Mouse (Mus musculus) CH12.LX (cell line): Measurements from ENCODE around the gene Nup62. TPM values are rescaled to one million over a fixed set of nuclear protein-coding genes. Genes with fewer than 3 reads are reported as not detected.

ENCODE experiments used
- DNase-seq: peaks from one replicate; pipeline ENCODE4 v3.0.0-alpha.2; 2013; ENCODE audit errors: extremely low read depth
- H3K27ac ChIP-seq: 2 replicates; pipeline ENCODE4 v1.5.1; 2012; ENCODE audit warnings: low read depth, mild to moderate bottlenecking, control low read depth, moderate library complexity; ENCODE audit not compliant: insufficient read depth
- H3K27me3 ChIP-seq: replicated peaks from 2 replicates; pipeline ENCODE3; 2012; ENCODE audit warnings: inconsistent platforms
- H3K36me3 ChIP-seq, 2 experiments: replicated peaks in 1 of 2; 2 replicates each; pipeline versions ENCODE3 to v1.6.1; 2012; ENCODE audit warnings: inconsistent platforms in 1 of 2, low read length in 1 of 2, mild to moderate bottlenecking in 1 of 2, mixed read lengths in 1 of 2, moderate library complexity in 1 of 2; ENCODE audit not compliant: control insufficient read depth in 1 of 2, insufficient read depth in 1 of 2
- H3K4me1 ChIP-seq, 2 experiments: 2 replicates each; pipeline ENCODE4 v1.6.1; 2012; ENCODE audit warnings: inconsistent platforms in 1 of 2, moderate library complexity in 1 of 2; ENCODE audit not compliant: insufficient read depth in 2 of 2, control insufficient read depth in 1 of 2
- H3K4me2 ChIP-seq: 2 replicates; pipeline ENCODE4 v1.6.1; 2012; ENCODE audit warnings: low read depth, mild to moderate bottlenecking, control low read depth; ENCODE audit not compliant: poor library complexity, insufficient read depth, severe bottlenecking
- H3K4me3 ChIP-seq, 3 experiments: fragments of 150-350 bp in 1 of 3; sonication (generic) in 1 of 3; replicated peaks in 1 of 3; 2 replicates each; pipeline versions ENCODE3 to v1.5.1; 2011 to 2012; ENCODE audit warnings: low read depth in 2 of 3, low read length in 2 of 3, mild to moderate bottlenecking in 2 of 3, moderate library complexity in 2 of 3, control low read depth in 1 of 3, improper control_type of control experiment in 1 of 3, inconsistent platforms in 1 of 3, mixed read lengths in 1 of 3; ENCODE audit not compliant: poor library complexity in 1 of 3
- H3K79me2 ChIP-seq: replicated peaks from 2 replicates; pipeline ENCODE4 v1.6.1; 2012; ENCODE audit warnings: mild to moderate bottlenecking, moderate library complexity; ENCODE audit not compliant: control insufficient read depth, poor library complexity, insufficient read depth, severe bottlenecking; ENCODE audit errors: extremely low read depth
- H3K9ac ChIP-seq: 2 replicates; pipeline ENCODE4 v1.6.1; 2012; ENCODE audit warnings: low read depth, mild to moderate bottlenecking, control low read depth, moderate library complexity; ENCODE audit not compliant: insufficient read depth
- H3K9me3 ChIP-seq: replicated peaks from 2 replicates; pipeline ENCODE3; 2012; ENCODE audit warnings: low read length, inconsistent platforms, mixed read lengths
- BHLHE40 ChIP-seq: IDR thresholded peaks from 2 replicates; pipeline ENCODE4 v1.6.1; 2011; ENCODE audit warnings: mild to moderate bottlenecking, low read depth, low read length, improper control_type of control experiment
- CHD1 ChIP-seq: IDR thresholded peaks from 2 replicates; pipeline ENCODE4 v1.6.1; 2012; ENCODE audit warnings: low read depth, low read length, improper control_type of control experiment, inconsistent platforms
- CTCF ChIP-seq, 2 experiments: IDR thresholded peaks in 1 of 2; conservative IDR thresholded peaks in 1 of 2; 2 replicates each; pipeline ENCODE4 v1.5.1; 2011 to 2012; ENCODE audit warnings: low read depth in 2 of 2, low read length in 2 of 2, improper control_type of control experiment in 1 of 2, inconsistent platforms in 1 of 2, mild to moderate bottlenecking in 1 of 2, moderate library complexity in 1 of 2
- E2F4 ChIP-seq: IDR thresholded peaks from 2 replicates; pipeline ENCODE4 v1.6.1; 2011; ENCODE audit warnings: low read depth, low read length, improper control_type of control experiment; ENCODE audit not compliant: insufficient replicate concordance
- ELF1 ChIP-seq: IDR thresholded peaks from 2 replicates; pipeline ENCODE4 v1.6.1; 2014; ENCODE audit warnings: low read depth, mild to moderate bottlenecking, inconsistent platforms, low read length, improper control_type of control experiment
- EP300 ChIP-seq: IDR thresholded peaks from 2 replicates; pipeline ENCODE4 v1.6.1; 2011; ENCODE audit warnings: low read length, improper control_type of control experiment
- ETS1 ChIP-seq: conservative IDR thresholded peaks from 2 replicates; pipeline ENCODE4 v1.6.1; 2012; ENCODE audit warnings: low read depth, mild to moderate bottlenecking, inconsistent platforms, low read length, improper control_type of control experiment, moderate library complexity
- GABPA ChIP-seq: IDR thresholded peaks from 2 replicates; pipeline ENCODE4 v1.6.1; 2012; ENCODE audit warnings: low read depth, low read length, improper control_type of control experiment, inconsistent platforms; ENCODE audit not compliant: insufficient replicate concordance
- HCFC1 ChIP-seq: IDR thresholded peaks from 2 replicates; pipeline ENCODE4 v1.6.1; 2012; ENCODE audit warnings: low read depth, mild to moderate bottlenecking, inconsistent platforms, low read length, improper control_type of control experiment
- IRF4 ChIP-seq: IDR thresholded peaks from 2 replicates; pipeline ENCODE4 v1.6.1; 2014; ENCODE audit warnings: low read depth, mild to moderate bottlenecking, inconsistent platforms, low read length, improper control_type of control experiment
- JUN ChIP-seq: IDR thresholded peaks from 2 replicates; pipeline ENCODE4 v1.6.1; 2011; ENCODE audit warnings: low read depth, mild to moderate bottlenecking, low read length, improper control_type of control experiment, moderate library complexity; ENCODE audit not compliant: insufficient read depth
- JUND ChIP-seq: conservative IDR thresholded peaks from 2 replicates; pipeline ENCODE4 v1.6.1; 2011; ENCODE audit warnings: low read depth, low read length, improper control_type of control experiment
- KAT2A ChIP-seq: IDR thresholded peaks from 2 replicates; pipeline ENCODE4 v1.6.1; 2012; ENCODE audit warnings: low read length, improper control_type of control experiment, inconsistent platforms; ENCODE audit not compliant: insufficient replicate concordance
- MAFK ChIP-seq: IDR thresholded peaks from 2 replicates; pipeline ENCODE4 v1.6.1; 2011; ENCODE audit warnings: low read length, improper control_type of control experiment; ENCODE audit not compliant: insufficient replicate concordance
- MAX ChIP-seq: IDR thresholded peaks from 2 replicates; pipeline ENCODE4 v1.6.1; 2011; ENCODE audit warnings: low read length, improper control_type of control experiment
- MAZ ChIP-seq: IDR thresholded peaks from 2 replicates; pipeline ENCODE4 v1.6.1; 2012; ENCODE audit warnings: low read depth, mild to moderate bottlenecking, inconsistent platforms, low read length, improper control_type of control experiment, moderate library complexity
- MEF2A ChIP-seq: IDR thresholded peaks from 2 replicates; pipeline ENCODE4 v1.6.1; 2014; ENCODE audit warnings: low read depth, mild to moderate bottlenecking, inconsistent platforms, low read length, improper control_type of control experiment, borderline replicate concordance
- MXI1 ChIP-seq: IDR thresholded peaks from 2 replicates; pipeline ENCODE4 v1.6.1; 2011; ENCODE audit warnings: mild to moderate bottlenecking, low read depth, low read length, improper control_type of control experiment
- MYC ChIP-seq: IDR thresholded peaks from 2 replicates; pipeline ENCODE4 v1.6.1; 2011; ENCODE audit warnings: low read depth, mild to moderate bottlenecking, improper control_type of control experiment, low read length
- NRF1 ChIP-seq: IDR thresholded peaks from 2 replicates; pipeline ENCODE4 v1.6.1; 2014; ENCODE audit warnings: low read depth, mild to moderate bottlenecking, inconsistent platforms, low read length, improper control_type of control experiment, moderate library complexity
- PAX5 ChIP-seq: IDR thresholded peaks from 2 replicates; pipeline ENCODE4 v1.6.1; 2012; ENCODE audit warnings: low read length, inconsistent platforms, mixed read lengths
- POLR2A ChIP-seq: IDR thresholded peaks from 2 replicates; pipeline ENCODE4 v1.6.1; 2011; ENCODE audit warnings: low read depth, mild to moderate bottlenecking, improper control_type of control experiment, low read length
- POLR2AphosphoS2 ChIP-seq: IDR thresholded peaks from 2 replicates; pipeline ENCODE4 v1.6.1; 2011; ENCODE audit warnings: low read depth, low read length, improper control_type of control experiment
- RAD21 ChIP-seq: IDR thresholded peaks from 2 replicates; pipeline ENCODE4 v1.6.1; 2011; ENCODE audit warnings: low read depth, mild to moderate bottlenecking, low read length, improper control_type of control experiment, moderate library complexity
- RCOR1 ChIP-seq: conservative IDR thresholded peaks from 2 replicates; pipeline ENCODE4 v1.6.1; 2012; ENCODE audit warnings: low read depth, mild to moderate bottlenecking, inconsistent platforms, low read length, improper control_type of control experiment
- SIN3A ChIP-seq: IDR thresholded peaks from 2 replicates; pipeline ENCODE4 v1.6.1; 2012; ENCODE audit warnings: low read length, improper control_type of control experiment, inconsistent platforms
- SMC3 ChIP-seq: IDR thresholded peaks from 2 replicates; pipeline ENCODE4 v1.6.1; 2011; ENCODE audit warnings: low read depth, low read length, improper control_type of control experiment
- TBP ChIP-seq: conservative IDR thresholded peaks from 2 replicates; pipeline ENCODE4 v1.6.1; 2011; ENCODE audit warnings: low read depth, low read length, improper control_type of control experiment
- TCF12 ChIP-seq: IDR thresholded peaks from 2 replicates; pipeline ENCODE4 v1.6.1; 2014; ENCODE audit warnings: low read depth, mild to moderate bottlenecking, inconsistent platforms, low read length, improper control_type of control experiment
- UBTF ChIP-seq: IDR thresholded peaks from 2 replicates; pipeline ENCODE4 v1.6.1; 2012; ENCODE audit warnings: low read depth, mild to moderate bottlenecking, inconsistent platforms, low read length, improper control_type of control experiment, moderate library complexity
- USF2 ChIP-seq: conservative IDR thresholded peaks from 2 replicates; pipeline ENCODE4 v1.6.1; 2011; ENCODE audit warnings: low read depth, low read length, improper control_type of control experiment
- ZC3H11A ChIP-seq: IDR thresholded peaks from 2 replicates; pipeline ENCODE4 v1.6.1; 2012; ENCODE audit warnings: low read depth, mild to moderate bottlenecking, inconsistent platforms, low read length, improper control_type of control experiment
- ZMIZ1 ChIP-seq: IDR thresholded peaks from 2 replicates; pipeline ENCODE4 v1.6.1; 2012; ENCODE audit warnings: low read depth, mild to moderate bottlenecking, inconsistent platforms, low read length, improper control_type of control experiment
- ZNF384 ChIP-seq: IDR thresholded peaks from 2 replicates; pipeline ENCODE4 v1.6.1; 2012; ENCODE audit warnings: low read depth, low read length, improper control_type of control experiment, inconsistent platforms
- dilution Hi-C: fragments of 300-500 bp; cut with MboI; formaldehyde crosslinking; loops from 2 replicates; pipeline ENCODE4 v1.14.3; 2020; ENCODE audit warnings: low sequenced_read_pairs; ENCODE audit not compliant: extremely low pct_unique_long_range_greater_than_20kb, extremely low pct_ligation_motif_present
- in situ Hi-C: fragments of 300-500 bp; cut with MboI; formaldehyde crosslinking; loops from 3 replicates; pipeline ENCODE4 v1.14.3; 2019; ENCODE audit warnings: low sequenced_read_pairs, low pct_ligation_motif_present, low pct_unique_long_range_greater_than_20kb, mixed read lengths
- polyA plus RNA-seq: library from polyadenylated mRNA; unstranded; fragments of >175 nt; gene quantifications from 2 replicates; pipeline ENCODE4 v1.2.1, GENCODE M21; 2012; ENCODE audit warnings: low read depth; ENCODE audit not compliant: insufficient read length
- total RNA-seq, 2 experiments: library from RNA; depleted of rRNA; stranded (reverse); fragments of 300-350 nt in 1 of 2; fragments of >200 nt in 1 of 2; gene quantifications; 2 replicates each; pipeline ENCODE4 v1.2.3; 2012 to 2014

The Nup62 gene
- total and polyA plus RNA-seq, 3 experiments: 93.3 to 151 (median 101) TPM

- 0 out of 2 replicates have a peak, but pooled peaks have one; percentile 27 for TF ChIP-seq JUND
These were observed 32.9 kb downstream of the Nup62 start, which contains the start of the genes Akt1s1 and Tbc1d17 (continued) for GRCm38 (mm10) chr7:44848561-44849415.

GRCm38 (mm10) chr7:44849416-44850111, 33.7 kb downstream of the Nup62 start:
- peaks cover 28% of the 10 kb centered on the region for H3K79me2 ChIP-seq
- peaks cover 14 to 43% of the 10 kb centered on the region in 2 experiments for H3K4me1 ChIP-seq
- H3K9ac ChIP-seq: peak overlapping the region; percentile 97
- peak overlapping the region; percentile 94 for H3K27ac ChIP-seq
- H3K4me3 ChIP-seq: peak overlapping the region; percentile 81 to 98 (median 93)
- dilution Hi-C loops (no loop called here), in situ Hi-C loops (loop anchor here (10.0 kb wide), 1 partner anchor 105 kb away; no protein-coding TSS in a partner anchor)
- H3K4me2 ChIP-seq: peak overlapping the region; percentile 11; the same call in 1 of the 2 replicates
- no peaks in the 10 kb centered on the region for H3K9me3 ChIP-seq
- no peaks in the 10 kb centered on the region for H3K27me3 ChIP-seq
- peaks cover 31 to 53% of the 10 kb centered on the region in 2 experiments for H3K36me3 ChIP-seq
- DNase-seq: peak; percentile 91
- TF ChIP-seq CHD1 (no peak), RCOR1 (peak; percentile 85), ZMIZ1 (no peak), ELF1 (no peak), JUND (no peak), TCF12 (no peak; the same call in 1 of the 2 replicates), MAFK (no peak; the same call in 1 of the 2 replicates), ZNF384 (no peak), RAD21 (no peak), USF2 (no peak; the same call in 1 of the 2 replicates), PAX5 (no peak), MYC (peak; percentile 87), KAT2A (peak; percentile 83; the same call in 1 of the 2 replicates), JUN (no peak), UBTF (0 out of 2 replicates have a peak, but pooled peaks have one; percentile 18), MAZ (peak; percentile 63; the same call in 1 of the 2 replicates), CTCF (conservative IDR thresholded peaks at IDR 0.05 in 1 of 2, IDR thresholded peaks at IDR 0.05 in 1 of 2; ENCODE audit: low read depth in 2 of 2, low read length in 2 of 2) (no peak), SIN3A (peak; percentile 80; the same call in 1 of the 2 replicates), MEF2A (0 out of 2 replicates have a peak, but pooled peaks have one; percentile 37), SMC3 (no peak), ETS1 (no peak), MXI1 (peak; percentile 93), POLR2A (peak; percentile 63), TBP (no peak; the same call in 1 of the 2 replicates), ZC3H11A (no peak), HCFC1 (peak; percentile 83), IRF4 (no peak), GABPA (no peak; the same call in 1 of the 2 replicates), NRF1 (peak; percentile 85), MAX (peak; percentile 75), BHLHE40 (peak; percentile 85), EP300 (no peak), POLR2AphosphoS2 (no peak), E2F4 (no peak)
